Mouse (Mus musculus) monocyte, adult 59 days (primary cell): Measurements from ENCODE around the gene Mr1. TPM values are rescaled to one million over a fixed set of nuclear protein-coding genes. Genes with fewer than 3 reads are reported as not detected.

Experiments used
- total RNA-seq, 2 experiments: library from RNA; stranded (reverse); gene quantifications; one replicate each; pipeline ENCODE4 v1.2.4; 2023

Gene Mr1
- 1 to 10 TPM; 6.8 to 7.3 TPM for total RNA-seq

DNA sequence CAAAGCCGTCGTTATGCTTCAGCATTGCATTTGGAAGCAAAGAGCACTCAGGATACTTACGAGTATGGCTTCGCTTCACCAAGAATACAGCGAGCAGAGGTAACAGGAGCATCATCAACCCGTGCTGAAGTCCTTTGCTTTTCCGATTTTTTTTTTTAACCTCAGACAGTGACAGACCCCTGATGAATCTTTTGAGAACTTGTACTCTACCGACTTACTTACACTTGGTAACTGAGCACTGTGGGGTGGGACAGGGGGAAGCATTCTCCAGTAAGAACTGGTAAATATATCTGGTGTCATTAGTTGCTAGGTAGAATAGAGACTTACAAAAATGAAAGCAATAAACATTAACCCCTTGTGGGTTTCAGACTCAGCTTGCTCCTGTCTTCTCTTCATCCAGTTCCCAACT lies at the start of gene Mr1:
Gene Mr1, minus strand, starts transcription at position 243 of the 409 bp plus-strand sequence.

DNA sequence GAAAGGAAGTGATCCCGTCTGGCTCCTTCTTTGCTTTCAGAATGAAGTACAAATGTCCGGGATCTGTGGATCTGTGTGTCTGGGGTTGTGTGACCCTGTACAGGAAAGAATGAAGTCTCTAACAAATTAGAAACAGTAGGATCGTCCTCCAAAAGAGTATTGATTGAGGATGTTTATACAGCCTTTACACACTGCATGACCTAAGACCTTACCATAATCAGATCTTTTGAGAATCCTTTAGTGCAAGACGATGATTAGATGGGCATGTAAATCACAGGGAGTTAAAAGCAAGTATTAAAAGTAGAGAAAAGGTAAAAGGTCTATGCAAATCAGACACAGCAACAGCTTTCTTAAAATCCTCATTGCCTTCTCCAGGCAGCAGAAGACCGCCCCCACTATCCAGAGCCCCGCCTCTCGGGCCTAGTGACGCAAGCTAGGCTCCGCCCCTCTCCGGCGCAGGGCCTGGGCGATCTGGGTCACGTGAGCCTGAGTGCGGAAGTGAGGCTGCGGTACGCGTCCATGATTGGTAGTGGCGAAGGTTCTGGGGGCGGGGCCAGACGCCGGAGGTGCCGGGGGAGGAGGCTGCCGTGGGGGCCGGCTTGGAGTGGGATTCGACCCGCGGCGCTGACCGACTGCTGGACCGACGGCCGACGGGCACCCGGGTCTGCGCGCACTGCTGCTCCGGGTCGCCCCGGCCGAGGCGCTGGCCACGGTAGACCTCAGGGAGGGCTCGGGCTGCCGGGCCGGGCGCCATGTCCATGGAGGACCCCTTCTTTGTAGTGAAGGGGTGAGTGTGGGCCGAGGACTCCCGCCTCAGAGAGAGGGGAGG lies 11.7 kb upstream of the Mr1 start, which contains the start of gene Stx6:
Gene Stx6, plus strand, starts transcription at position 575 of the 829 bp plus-strand sequence.

DNA sequence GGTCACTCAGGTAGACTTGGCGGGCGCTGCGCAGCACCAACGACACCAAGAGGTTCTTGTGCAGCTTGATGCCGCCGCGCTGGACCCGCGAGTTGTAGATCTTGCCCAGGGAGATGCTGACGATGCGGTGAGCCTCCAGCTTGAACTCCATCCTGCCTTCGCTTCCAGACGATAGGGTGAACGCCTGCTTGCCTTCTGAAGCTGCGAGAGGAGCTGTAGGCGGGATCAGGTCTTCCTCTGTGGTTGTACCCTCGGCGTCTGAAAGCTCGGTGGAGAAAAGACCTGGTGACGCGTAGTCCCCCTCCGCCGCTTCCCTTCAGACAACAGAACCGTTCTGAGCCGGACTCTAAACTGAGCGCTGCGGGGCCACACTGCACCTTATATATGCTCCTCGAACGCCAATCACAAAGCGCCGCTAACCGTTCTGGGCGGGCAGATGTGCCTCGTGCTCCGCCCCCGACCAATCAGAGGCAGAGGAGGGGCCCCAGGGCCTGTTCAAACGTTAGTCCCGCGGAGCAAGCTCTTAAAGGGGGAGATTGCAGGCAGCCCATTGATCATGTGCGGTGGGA lies 47.2 kb downstream of the Mr1 start, which contains the start of gene Ier5:
Gene Ier5, minus strand, starts transcription at position 357 of the 569 bp plus-strand sequence.

Other genes starting within 250 kb of the Mr1 start
- gene Ier5, start 47.2 kb downstream of the Mr1 start, total RNA-seq = 100 to 1,000 TPM; 308 to 327 TPM
- gene Stx6, start 11.9 kb upstream of the Mr1 start, total RNA-seq = 10 to 100 TPM; 43.5 to 46.6 TPM
- not detected for gene BC034090, start 97.6 kb upstream of the Mr1 start, total RNA-seq